Mouse (Mus musculus): ENCODE measurements around the gene Hyal4.

Hyal4 gene

GRCm38 (mm10) chr6:24748029-24748428 is at the start of gene Hyal4:
Gene Hyal4, plus strand, starts transcription at chr6:24748329.
- no peak for ATAC-seq (ENCODE audit: insufficient number of reproducible peaks, low FRiP score, low TSS enrichment)

GRCm38 (mm10) chr6:24707090-24707489 is 41.0 kb upstream of the Hyal4 start:
- ATAC-seq (ENCODE audit: insufficient number of reproducible peaks, low FRiP score, low TSS enrichment) = no peak

GRCm38 (mm10) chr6:24707499-24707898 is 40.6 kb upstream of the Hyal4 start:
- ATAC-seq (ENCODE audit: insufficient number of reproducible peaks, low FRiP score, low TSS enrichment) = no peak

- ATAC-seq (ENCODE audit: insufficient number of reproducible peaks, low FRiP score, low TSS enrichment) = no peak
Measured at GRCm38 (mm10) chr6:24721317-24722099, 26.6 kb upstream of the Hyal4 start.

- ATAC-seq (ENCODE audit: insufficient number of reproducible peaks, low FRiP score, low TSS enrichment) = no peak
Measured at GRCm38 (mm10) chr6:24728130-24728529, 20.0 kb upstream of the Hyal4 start.

- no peak for ATAC-seq (ENCODE audit: insufficient number of reproducible peaks, low FRiP score, low TSS enrichment)
Measured at GRCm38 (mm10) chr6:24732945-24733344, 15.2 kb upstream of the Hyal4 start, which contains the start of gene Hyal6. Gene Hyal6, plus strand, starts transcription at chr6:24733245.

- no peak for ATAC-seq (ENCODE audit: insufficient number of reproducible peaks, low FRiP score, low TSS enrichment)
Measured at GRCm38 (mm10) chr6:24734565-24734964, 13.6 kb upstream of the Hyal4 start.

GRCm38 (mm10) chr6:24759281-24759680 is 11.2 kb downstream of the Hyal4 start:
- no peak for ATAC-seq (ENCODE audit: insufficient number of reproducible peaks, low FRiP score, low TSS enrichment)

- ATAC-seq (ENCODE audit: insufficient number of reproducible peaks, low FRiP score, low TSS enrichment) = no peak
Measured at GRCm38 (mm10) chr6:24766261-24766660, 18.1 kb downstream of the Hyal4 start.

GRCm38 (mm10) chr6:24779182-24779581 is 31.1 kb downstream of the Hyal4 start:
- ATAC-seq (ENCODE audit: insufficient number of reproducible peaks, low FRiP score, low TSS enrichment) = no peak

GRCm38 (mm10) chr6:24790888-24791287 is 42.8 kb downstream of the Hyal4 start, which contains the start of gene Spam1:
Gene Spam1, plus strand, starts transcription at chr6:24791188.
- no peak for ATAC-seq (ENCODE audit: insufficient number of reproducible peaks, low FRiP score, low TSS enrichment)

Data from cerebellum, adult (tissue).